Mouse (Mus musculus) yolk sac, embryonic 10.5 days (tissue): ENCODE data around the gene Zfp772.
"Not testable (repeated sequence)": the region's sequence is repeated elsewhere in the genome, so short reads cannot be mapped to it uniquely, and the experiment has no call there.

Experiments used
- DNase-seq: peaks from one replicate; pipeline ENCODE4 v3.0.0-alpha.2; 2017; ENCODE audit warnings: low spot score

Gene Zfp772

DNA sequence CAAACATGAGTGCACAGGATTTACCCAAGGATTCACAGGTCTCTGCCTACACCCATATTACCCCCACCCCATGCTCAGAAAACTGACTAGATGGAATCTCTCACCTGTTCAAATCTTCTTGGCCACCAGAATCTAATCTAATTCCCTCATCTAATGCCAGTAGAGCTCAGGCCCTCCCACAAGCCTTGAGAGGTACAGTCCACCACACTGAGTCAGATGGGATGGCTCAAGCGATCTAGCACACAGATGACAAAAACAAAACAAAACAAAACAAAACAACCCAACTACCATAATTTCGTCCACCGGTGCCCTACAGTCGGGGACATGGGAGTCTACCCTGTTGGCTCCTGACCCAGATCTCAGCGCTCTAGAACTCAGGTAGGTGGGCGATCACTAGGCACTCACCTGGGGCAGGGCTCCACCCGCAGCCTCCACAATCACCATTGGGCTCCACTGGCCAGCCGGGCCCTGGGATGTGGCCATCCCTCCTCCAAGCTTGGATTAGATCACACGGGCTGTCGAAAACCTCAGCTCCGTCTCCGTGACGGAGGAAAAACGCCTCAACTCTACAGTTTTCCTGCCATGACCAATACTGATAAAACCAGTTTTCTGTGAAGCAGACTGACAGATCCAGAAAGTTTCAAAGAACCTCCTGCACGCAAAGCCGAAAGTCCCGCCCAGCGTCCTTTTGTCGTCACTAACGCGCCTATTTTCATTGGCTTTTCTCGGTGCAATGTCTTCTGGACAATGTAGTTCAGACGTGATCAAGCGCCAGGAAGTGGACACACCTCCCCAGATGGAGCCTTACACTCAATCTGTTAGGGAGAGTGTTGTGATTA lies at the start of gene Zfp772:
Gene Zfp772 (minus strand): TSS at position 686 of the 839 bp plus-strand sequence.
- peak; percentile 36 for DNase-seq

GRCm38 (mm10) chr7:7247228-7247627 lies 37.4 kb upstream of the Zfp772 start, which contains the start of gene Vmn2r29:
Gene Vmn2r29 (minus strand): TSS chr7:7247328.
- not testable (repeated sequence) for DNase-seq

DNA sequence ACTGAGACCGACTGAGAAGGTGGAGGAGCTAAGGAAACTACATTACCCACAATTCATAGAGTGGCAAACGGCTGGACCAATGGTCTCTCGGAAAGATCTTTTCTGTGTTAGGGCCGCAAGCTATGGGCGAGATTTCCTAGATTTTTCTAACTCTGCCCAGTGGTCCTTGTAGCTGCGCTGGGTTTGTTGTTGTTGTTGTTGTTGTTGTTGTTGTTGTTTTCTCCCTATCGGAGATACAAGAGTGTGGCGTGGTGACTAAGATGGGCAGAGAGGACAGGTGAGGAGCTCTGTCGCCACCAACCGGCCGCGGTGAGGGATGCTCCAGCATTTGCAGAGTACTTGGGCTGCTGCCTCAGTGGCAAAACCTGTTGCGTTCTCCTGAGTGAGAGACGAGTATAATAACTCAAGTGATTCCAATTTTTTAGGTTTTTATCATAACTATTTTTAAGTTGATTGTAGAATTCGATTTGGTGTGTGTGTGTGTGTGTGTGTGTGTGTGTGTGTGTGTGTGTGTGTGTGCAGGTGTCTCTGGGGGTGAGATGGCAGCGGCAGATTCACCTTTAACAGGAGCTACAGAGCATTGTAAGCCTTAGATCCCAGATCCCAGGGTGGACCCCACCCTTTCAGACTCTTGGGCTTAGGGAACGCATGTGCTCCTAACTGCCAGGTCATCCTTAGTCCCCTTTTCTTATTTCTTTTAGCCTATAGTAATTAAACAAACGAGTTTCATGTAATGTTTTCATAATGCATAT lies 21.4 kb downstream of the Zfp772 start:
- peak; percentile 79 for DNase-seq

DNA sequence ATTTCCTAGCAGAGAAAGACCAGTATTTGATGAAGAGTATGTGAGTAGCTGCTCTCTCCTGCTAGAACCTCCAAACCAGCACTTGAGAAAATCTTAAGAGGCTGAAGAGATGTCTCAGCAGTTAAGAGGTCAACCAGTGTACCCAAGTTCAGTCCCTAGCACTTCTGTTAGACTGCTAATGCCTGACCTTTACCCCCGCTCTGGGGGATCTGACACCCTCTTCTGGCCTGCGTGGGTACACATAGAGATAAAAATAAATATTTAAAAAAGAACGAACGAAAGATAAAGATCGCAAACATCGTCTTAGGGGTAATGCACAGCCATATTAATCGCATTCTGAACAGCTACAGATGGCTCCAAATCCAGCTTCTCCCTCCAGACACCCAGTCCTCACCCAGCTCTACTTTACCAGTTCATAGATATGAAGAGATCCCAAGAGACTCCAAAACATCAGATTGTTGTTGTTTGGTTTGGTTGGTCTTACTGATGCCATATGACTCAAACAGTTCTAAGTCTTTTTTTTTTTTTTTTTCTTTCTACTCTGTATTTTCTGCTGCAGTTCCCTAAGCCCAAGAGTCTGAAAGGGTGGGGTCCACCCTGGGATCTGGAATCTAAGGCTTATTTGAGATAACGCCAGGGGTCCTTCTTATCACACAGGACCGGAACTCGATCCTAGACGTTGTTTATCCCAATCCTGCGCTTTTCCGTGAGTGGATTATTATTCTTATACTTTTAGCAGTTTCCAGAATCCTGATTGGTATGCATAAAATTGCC lies 22.2 kb downstream of the Zfp772 start:
- peak; percentile 14 for DNase-seq

DNA sequence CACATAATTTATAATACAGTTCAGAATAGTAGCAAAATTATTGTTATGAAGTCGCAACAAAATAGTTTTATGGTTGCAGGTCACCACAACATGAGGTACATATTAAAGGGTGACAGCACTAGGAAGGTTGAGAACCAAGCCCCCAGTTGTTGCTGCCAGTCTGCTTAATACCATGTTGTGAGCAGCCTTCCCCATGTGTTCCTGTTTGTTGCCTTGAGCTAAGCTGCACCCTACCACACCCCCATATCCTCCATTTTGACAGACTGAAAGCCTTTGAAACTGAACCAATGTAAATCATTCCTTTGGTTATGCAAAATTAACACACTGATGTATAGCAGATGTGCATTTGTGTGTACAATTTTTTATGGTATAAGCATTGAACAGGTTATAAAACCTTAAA lies 23.9 kb downstream of the Zfp772 start:
- no peak for DNase-seq

- DNase-seq: peak; percentile 70
Observed at GRCm38 (mm10) chr7:7171227-7172147, 38.3 kb downstream of the Zfp772 start, which contains the start of gene Zfp418. Gene Zfp418 (plus strand): TSS chr7:7171330.
